Mouse (Mus musculus): ENCODE measurements around the gene Cyp1a2. TPM values are rescaled to one million over a fixed set of nuclear protein-coding genes. Genes with fewer than 3 reads are reported as not detected.
A peak's percentile ranks its signal among the peaks of the same experiment; 100 is the strongest.

Gene Cyp1a2
- polyA plus RNA-seq, 1 experiment = not detected

- Histone ChIP-seq H3ac (ENCODE audit: control insufficient read depth, insufficient read length) (no peak overlapping the region), H3K27me3 (ENCODE audit: control insufficient read depth, insufficient read depth, insufficient read length) (no peaks in the 10 kb centered on the region), H3K79me2 (ENCODE audit: control insufficient read depth, insufficient read depth) (peaks cover 25% of the 10 kb centered on the region), H3K4me2 (ENCODE audit: low read depth) (no peak overlapping the region), H3K36me3 (ENCODE audit: control insufficient read depth, insufficient read depth) (no peaks in the 10 kb centered on the region), H3K4me3 (no peak overlapping the region)
- TF ChIP-seq MYOG (IDR thresholded peaks at IDR 0.05; ENCODE audit: control insufficient read depth in 1 of 3, insufficient read depth in 1 of 3, insufficient read length in 2 of 3, low read depth in 2 of 3) (no peak), TCF12 (IDR thresholded peaks at IDR 0.05; ENCODE audit: insufficient read depth, poor library complexity, severe bottlenecking) (no peak), CEBPB (IDR thresholded peaks at IDR 0.05; ENCODE audit: insufficient read depth, poor library complexity, severe bottlenecking) (no peak), SRF (IDR thresholded peaks at IDR 0.05; ENCODE audit: control insufficient read depth, insufficient read length, low read depth) (no peak), REST (IDR thresholded peaks at IDR 0.05; ENCODE audit: insufficient read depth, insufficient read length) (no peak), POLR2AphosphoS2 (IDR thresholded peaks at IDR 0.05; ENCODE audit: insufficient read length, low read depth) (no peak), E2F4 (IDR thresholded peaks at IDR 0.05; ENCODE audit: insufficient read depth) (no peak), MAX (IDR thresholded peaks at IDR 0.05; ENCODE audit: low read depth) (no peak), POLR2A (IDR thresholded peaks at IDR 0.05; ENCODE audit: insufficient read length, low read depth) (no peak), MYOD1 (IDR thresholded peaks at IDR 0.05; ENCODE audit: control insufficient read depth in 1 of 3, insufficient read length in 2 of 3, low read depth in 2 of 3) (no peak), USF1 (IDR thresholded peaks at IDR 0.05; ENCODE audit: low read depth) (no peak), TCF3 (IDR thresholded peaks at IDR 0.05; ENCODE audit: insufficient read length, low read depth) (no peak)
These were observed 36.0 kb downstream of the Cyp1a2 start for GRCm38 (mm10) chr9:57647286-57648108.

- Histone ChIP-seq H3K27me3 (ENCODE audit: control insufficient read depth, insufficient read depth, insufficient read length) (no peaks in the 10 kb centered on the region), H3K4me3 (no peak overlapping the region), H3K79me2 (ENCODE audit: control insufficient read depth, insufficient read depth) (peaks cover 34% of the 10 kb centered on the region), H3K4me2 (ENCODE audit: low read depth) (no peak overlapping the region), H3ac (ENCODE audit: control insufficient read depth, insufficient read length) (no peak overlapping the region), H3K36me3 (ENCODE audit: control insufficient read depth, insufficient read depth) (no peaks in the 10 kb centered on the region)
- no peak for TF ChIP-seq CEBPB (IDR thresholded peaks at IDR 0.05; ENCODE audit: insufficient read depth, poor library complexity, severe bottlenecking)
- no peak for TF ChIP-seq MAX (IDR thresholded peaks at IDR 0.05; ENCODE audit: low read depth)
- TF ChIP-seq E2F4 (IDR thresholded peaks at IDR 0.05; ENCODE audit: insufficient read depth) = no peak
- TF ChIP-seq MYOG (IDR thresholded peaks at IDR 0.05; ENCODE audit: control insufficient read depth in 1 of 3, insufficient read depth in 1 of 3, insufficient read length in 2 of 3, low read depth in 2 of 3) = no peak
- no peak for TF ChIP-seq TCF12 (IDR thresholded peaks at IDR 0.05; ENCODE audit: insufficient read depth, poor library complexity, severe bottlenecking)
- TF ChIP-seq TCF3 (IDR thresholded peaks at IDR 0.05; ENCODE audit: insufficient read length, low read depth) = no peak
- TF ChIP-seq USF1 (IDR thresholded peaks at IDR 0.05; ENCODE audit: low read depth) = no peak
- no peak for TF ChIP-seq POLR2AphosphoS2 (IDR thresholded peaks at IDR 0.05; ENCODE audit: insufficient read length, low read depth)
These were observed 36.9 kb downstream of the Cyp1a2 start for GRCm38 (mm10) chr9:57646551-57647103.

- peak overlapping the region; percentile 82 for H3K4me2 ChIP-seq (ENCODE audit: low read depth)
- TF ChIP-seq REST (IDR thresholded peaks at IDR 0.05; ENCODE audit: insufficient read depth, insufficient read length) (no peak), E2F4 (IDR thresholded peaks at IDR 0.05; ENCODE audit: insufficient read depth) (no peak), SRF (IDR thresholded peaks at IDR 0.05; ENCODE audit: control insufficient read depth, insufficient read length, low read depth) (no peak), POLR2A (IDR thresholded peaks at IDR 0.05; ENCODE audit: insufficient read length, low read depth) (peak; percentile 92), MYOG (IDR thresholded peaks at IDR 0.05; ENCODE audit: control insufficient read depth in 1 of 3, insufficient read depth in 1 of 3, insufficient read length in 2 of 3, low read depth in 2 of 3) (peak in 1 of 3 experiments; percentile 41), MAX (IDR thresholded peaks at IDR 0.05; ENCODE audit: low read depth) (no peak), CEBPB (IDR thresholded peaks at IDR 0.05; ENCODE audit: insufficient read depth, poor library complexity, severe bottlenecking) (no peak), POLR2AphosphoS2 (IDR thresholded peaks at IDR 0.05; ENCODE audit: insufficient read length, low read depth) (peak; percentile 77), TCF12 (IDR thresholded peaks at IDR 0.05; ENCODE audit: insufficient read depth, poor library complexity, severe bottlenecking) (no peak), MYOD1 (IDR thresholded peaks at IDR 0.05; ENCODE audit: control insufficient read depth in 1 of 3, insufficient read length in 2 of 3, low read depth in 2 of 3) (peak in 1 of 3 experiments; percentile 30), TCF3 (IDR thresholded peaks at IDR 0.05; ENCODE audit: insufficient read length, low read depth) (no peak), USF1 (IDR thresholded peaks at IDR 0.05; ENCODE audit: low read depth) (no peak)
- peak overlapping the region; percentile 92 for H3ac ChIP-seq (ENCODE audit: control insufficient read depth, insufficient read length)
- peaks cover 45% of the 10 kb centered on the region for H3K79me2 ChIP-seq (ENCODE audit: control insufficient read depth, insufficient read depth)
- H3K4me3 ChIP-seq = peak overlapping the region; percentile 67
- H3K36me3 ChIP-seq (ENCODE audit: control insufficient read depth, insufficient read depth) = no peaks in the 10 kb centered on the region
- no peaks in the 10 kb centered on the region for H3K27me3 ChIP-seq (ENCODE audit: control insufficient read depth, insufficient read depth, insufficient read length)
These were observed 38.3 kb downstream of the Cyp1a2 start for GRCm38 (mm10) chr9:57644944-57645893.

- Histone ChIP-seq H3K4me3 (peak overlapping the region; percentile 67), H3K79me2 (ENCODE audit: control insufficient read depth, insufficient read depth) (peaks cover 52% of the 10 kb centered on the region), H3K4me2 (ENCODE audit: low read depth) (peak overlapping the region; percentile 82), H3ac (ENCODE audit: control insufficient read depth, insufficient read length) (peak overlapping the region; percentile 92), H3K27me3 (ENCODE audit: control insufficient read depth, insufficient read depth, insufficient read length) (no peaks in the 10 kb centered on the region), H3K36me3 (ENCODE audit: control insufficient read depth, insufficient read depth) (no peaks in the 10 kb centered on the region)
- TF ChIP-seq POLR2AphosphoS2 (IDR thresholded peaks at IDR 0.05; ENCODE audit: insufficient read length, low read depth) (no peak), MAX (IDR thresholded peaks at IDR 0.05; ENCODE audit: low read depth) (no peak), MYOD1 (IDR thresholded peaks at IDR 0.05; ENCODE audit: control insufficient read depth in 1 of 3, insufficient read length in 2 of 3, low read depth in 2 of 3) (no peak), REST (IDR thresholded peaks at IDR 0.05; ENCODE audit: insufficient read depth, insufficient read length) (no peak), USF1 (IDR thresholded peaks at IDR 0.05; ENCODE audit: low read depth) (no peak), E2F4 (IDR thresholded peaks at IDR 0.05; ENCODE audit: insufficient read depth) (no peak), POLR2A (IDR thresholded peaks at IDR 0.05; ENCODE audit: insufficient read length, low read depth) (no peak), MYOG (IDR thresholded peaks at IDR 0.05; ENCODE audit: control insufficient read depth in 1 of 3, insufficient read depth in 1 of 3, insufficient read length in 2 of 3, low read depth in 2 of 3) (no peak), CEBPB (IDR thresholded peaks at IDR 0.05; ENCODE audit: insufficient read depth, poor library complexity, severe bottlenecking) (no peak), TCF3 (IDR thresholded peaks at IDR 0.05; ENCODE audit: insufficient read length, low read depth) (no peak)
These were observed 39.0 kb downstream of the Cyp1a2 start for GRCm38 (mm10) chr9:57644442-57644943.
